Mouse (Mus musculus): Measurements from ENCODE around the gene Pxylp1. TPM values are rescaled to one million over a fixed set of nuclear protein-coding genes. Genes with fewer than 3 reads are reported as not detected.
A peak's percentile ranks its signal among the peaks of the same experiment; 100 is the strongest.

Gene Pxylp1
- polyA plus RNA-seq, 1 experiment from 2014 or later, result 6.5 TPM

GRCm38 (mm10) chr9:96835374-96835921 is 57.0 kb downstream of the Pxylp1 start:
- no peak for DNase-seq (ENCODE audit: low spot score)
- 54% methylated on average over 6 of the region's 6 CpGs for WGBS
- TF ChIP-seq CTCF (IDR thresholded peaks at IDR 0.05), result no peak
- TF ChIP-seq EP300 (IDR thresholded peaks at IDR 0.05), result no peak
- H3K4me1 ChIP-seq (ENCODE audit: insufficient read depth, low read depth, low read length), result no peaks in the 10 kb centered on the region
- H3K9me3 ChIP-seq (ENCODE audit: low read length), result no peaks in the 10 kb centered on the region
- no peak overlapping the region for H3K9ac ChIP-seq (replicated peaks; ENCODE audit: low read depth)
- H3K4me2 ChIP-seq (replicated peaks; ENCODE audit: low read depth, low read length), result no peak overlapping the region
- no peak overlapping the region for H3K4me3 ChIP-seq (ENCODE audit: low read depth, low read length)
- H3K27ac ChIP-seq (ENCODE audit: low read length), result no peak overlapping the region
- peak; percentile 64 for ATAC-seq
- no peaks in the 10 kb centered on the region for H3K36me3 ChIP-seq (ENCODE audit: insufficient read depth, low read length)
- H3K27me3 ChIP-seq (replicated peaks; ENCODE audit: insufficient read depth, low read length), result no peaks in the 10 kb centered on the region

- ATAC-seq, result no peak; the same call in 1 of the 2 replicates
- no peak for TF ChIP-seq CTCF (IDR thresholded peaks at IDR 0.05)
- TF ChIP-seq EP300 (IDR thresholded peaks at IDR 0.05), result no peak
- DNase-seq (ENCODE audit: low spot score), result no peak
- Histone ChIP-seq H3K9ac (replicated peaks; ENCODE audit: low read depth) (no peak overlapping the region), H3K4me3 (ENCODE audit: low read depth, low read length) (no peak overlapping the region), H3K27ac (ENCODE audit: low read length) (no peak overlapping the region), H3K36me3 (ENCODE audit: insufficient read depth, low read length) (no peaks in the 10 kb centered on the region), H3K27me3 (replicated peaks; ENCODE audit: insufficient read depth, low read length) (no peaks in the 10 kb centered on the region), H3K4me1 (ENCODE audit: insufficient read depth, low read depth, low read length) (no peaks in the 10 kb centered on the region), H3K9me3 (ENCODE audit: low read length) (no peaks in the 10 kb centered on the region), H3K4me2 (replicated peaks; ENCODE audit: low read depth, low read length) (no peak overlapping the region)
- 68% methylated on average over 5 of the region's 5 CpGs for WGBS
Measured at GRCm38 (mm10) chr9:96833606-96834005, 58.9 kb downstream of the Pxylp1 start.

GRCm38 (mm10) chr9:96832516-96832915 is 60.0 kb downstream of the Pxylp1 start:
- DNase-seq (ENCODE audit: low spot score), result no peak
- H3K9me3 ChIP-seq (ENCODE audit: low read length), result no peaks in the 10 kb centered on the region

GRCm38 (mm10) chr9:96830856-96831359 is 61.6 kb downstream of the Pxylp1 start:
- DNase-seq (ENCODE audit: low spot score) (no peak), ATAC-seq (no peak)
- no peaks in the 10 kb centered on the region for H3K9me3 ChIP-seq (ENCODE audit: low read length)
- no peaks in the 10 kb centered on the region for H3K4me1 ChIP-seq (ENCODE audit: insufficient read depth, low read depth, low read length)
- no peaks in the 10 kb centered on the region for H3K27me3 ChIP-seq (replicated peaks; ENCODE audit: insufficient read depth, low read length)
- no peaks in the 10 kb centered on the region for H3K36me3 ChIP-seq (ENCODE audit: insufficient read depth, low read length)
- WGBS, result 70% methylated on average over 17 of the region's 17 CpGs
- no peak for TF ChIP-seq CTCF (IDR thresholded peaks at IDR 0.05)
- TF ChIP-seq EP300 (IDR thresholded peaks at IDR 0.05), result no peak
- no peak overlapping the region for H3K4me3 ChIP-seq (ENCODE audit: low read depth, low read length)
- H3K9ac ChIP-seq (replicated peaks; ENCODE audit: low read depth), result no peak overlapping the region
- H3K4me2 ChIP-seq (replicated peaks; ENCODE audit: low read depth, low read length), result no peak overlapping the region
- H3K27ac ChIP-seq (ENCODE audit: low read length), result no peak overlapping the region

More at GRCm38 (mm10) chr9:96832516-96832915, 60.0 kb downstream of the Pxylp1 start:
- no peak for ATAC-seq
- H3K36me3 ChIP-seq (ENCODE audit: insufficient read depth, low read length), result no peaks in the 10 kb centered on the region
- no peaks in the 10 kb centered on the region for H3K4me1 ChIP-seq (ENCODE audit: insufficient read depth, low read depth, low read length)
- no peaks in the 10 kb centered on the region for H3K27me3 ChIP-seq (replicated peaks; ENCODE audit: insufficient read depth, low read length)
- no peak overlapping the region for H3K27ac ChIP-seq (ENCODE audit: low read length)
- no peak overlapping the region for H3K9ac ChIP-seq (replicated peaks; ENCODE audit: low read depth)
- TF ChIP-seq EP300 (IDR thresholded peaks at IDR 0.05) (no peak), CTCF (IDR thresholded peaks at IDR 0.05) (no peak)
- no peak overlapping the region for H3K4me3 ChIP-seq (ENCODE audit: low read depth, low read length)
- 64% methylated on average over 4 of the region's 4 CpGs for WGBS
- no peak overlapping the region for H3K4me2 ChIP-seq (replicated peaks; ENCODE audit: low read depth, low read length)

- TF ChIP-seq EP300 (IDR thresholded peaks at IDR 0.05) (no peak), CTCF (IDR thresholded peaks at IDR 0.05) (peak; percentile 18; the same call in 1 of the 2 replicates)
- H3K9me3 ChIP-seq (ENCODE audit: low read length), result no peaks in the 10 kb centered on the region
- H3K4me2 ChIP-seq (replicated peaks; ENCODE audit: low read depth, low read length), result no peak overlapping the region
- DNase-seq (ENCODE audit: low spot score) (no peak), ATAC-seq (no peak)
- H3K4me3 ChIP-seq (ENCODE audit: low read depth, low read length), result no peak overlapping the region
- H3K27ac ChIP-seq (ENCODE audit: low read length), result no peak overlapping the region
- no peaks in the 10 kb centered on the region for H3K4me1 ChIP-seq (ENCODE audit: insufficient read depth, low read depth, low read length)
- 93% methylated on average over 2 of the region's 3 CpGs for WGBS
- no peak overlapping the region for H3K9ac ChIP-seq (replicated peaks; ENCODE audit: low read depth)
- no peaks in the 10 kb centered on the region for H3K36me3 ChIP-seq (ENCODE audit: insufficient read depth, low read length)
- H3K27me3 ChIP-seq (replicated peaks; ENCODE audit: insufficient read depth, low read length), result no peaks in the 10 kb centered on the region
Measured at GRCm38 (mm10) chr9:96829682-96830081, 62.8 kb downstream of the Pxylp1 start.

GRCm38 (mm10) chr9:96828071-96828470 is 64.4 kb downstream of the Pxylp1 start:
- DNase-seq (ENCODE audit: low spot score), result no peak
- TF ChIP-seq CTCF (IDR thresholded peaks at IDR 0.05) (no peak), EP300 (IDR thresholded peaks at IDR 0.05) (no peak)
- 51% methylated on average over 2 of the region's 2 CpGs for WGBS

More at GRCm38 (mm10) chr9:96828071-96828470, 64.4 kb downstream of the Pxylp1 start:
- H3K27ac ChIP-seq (ENCODE audit: low read length), result no peak overlapping the region
- no peak overlapping the region for H3K9ac ChIP-seq (replicated peaks; ENCODE audit: low read depth)
- H3K9me3 ChIP-seq (ENCODE audit: low read length), result no peaks in the 10 kb centered on the region
- H3K36me3 ChIP-seq (ENCODE audit: insufficient read depth, low read length), result no peaks in the 10 kb centered on the region
- H3K27me3 ChIP-seq (replicated peaks; ENCODE audit: insufficient read depth, low read length), result no peaks in the 10 kb centered on the region
- H3K4me3 ChIP-seq (ENCODE audit: low read depth, low read length), result no peak overlapping the region
- no peaks in the 10 kb centered on the region for H3K4me1 ChIP-seq (ENCODE audit: insufficient read depth, low read depth, low read length)
- H3K4me2 ChIP-seq (replicated peaks; ENCODE audit: low read depth, low read length), result no peak overlapping the region
- no peak for ATAC-seq
